Mouse (Mus musculus) CH12.LX (cell line): Measurements from ENCODE around the gene Mamdc2. TPM values are rescaled to one million over a fixed set of nuclear protein-coding genes. Genes with fewer than 3 reads are reported as not detected.

Experiments
- DNase-seq: peaks from one replicate; pipeline ENCODE4 v3.0.0-alpha.2; 2013; ENCODE audit errors: extremely low read depth
- H3K27ac ChIP-seq: 2 replicates; pipeline ENCODE4 v1.5.1; 2012; ENCODE audit warnings: low read depth, mild to moderate bottlenecking, control low read depth, moderate library complexity; ENCODE audit not compliant: insufficient read depth
- H3K27me3 ChIP-seq: replicated peaks from 2 replicates; pipeline ENCODE3; 2012; ENCODE audit warnings: inconsistent platforms
- H3K36me3 ChIP-seq, 2 experiments: replicated peaks in 1 of 2; 2 replicates each; pipeline versions ENCODE3 to v1.6.1; 2012; ENCODE audit warnings: inconsistent platforms in 1 of 2, low read length in 1 of 2, mild to moderate bottlenecking in 1 of 2, mixed read lengths in 1 of 2, moderate library complexity in 1 of 2; ENCODE audit not compliant: control insufficient read depth in 1 of 2, insufficient read depth in 1 of 2
- H3K4me1 ChIP-seq, 2 experiments: 2 replicates each; pipeline ENCODE4 v1.6.1; 2012; ENCODE audit warnings: inconsistent platforms in 1 of 2, moderate library complexity in 1 of 2; ENCODE audit not compliant: insufficient read depth in 2 of 2, control insufficient read depth in 1 of 2
- H3K4me2 ChIP-seq: 2 replicates; pipeline ENCODE4 v1.6.1; 2012; ENCODE audit warnings: low read depth, mild to moderate bottlenecking, control low read depth; ENCODE audit not compliant: poor library complexity, insufficient read depth, severe bottlenecking
- H3K4me3 ChIP-seq, 3 experiments: fragments of 150-350 bp in 1 of 3; sonication (generic) in 1 of 3; replicated peaks in 1 of 3; 2 replicates each; pipeline versions ENCODE3 to v1.5.1; 2011 to 2012; ENCODE audit warnings: low read depth in 2 of 3, low read length in 2 of 3, mild to moderate bottlenecking in 2 of 3, moderate library complexity in 2 of 3, control low read depth in 1 of 3, improper control_type of control experiment in 1 of 3, inconsistent platforms in 1 of 3, mixed read lengths in 1 of 3; ENCODE audit not compliant: poor library complexity in 1 of 3
- H3K79me2 ChIP-seq: replicated peaks from 2 replicates; pipeline ENCODE4 v1.6.1; 2012; ENCODE audit warnings: mild to moderate bottlenecking, moderate library complexity; ENCODE audit not compliant: control insufficient read depth, poor library complexity, insufficient read depth, severe bottlenecking; ENCODE audit errors: extremely low read depth
- H3K9ac ChIP-seq: 2 replicates; pipeline ENCODE4 v1.6.1; 2012; ENCODE audit warnings: low read depth, mild to moderate bottlenecking, control low read depth, moderate library complexity; ENCODE audit not compliant: insufficient read depth
- H3K9me3 ChIP-seq: replicated peaks from 2 replicates; pipeline ENCODE3; 2012; ENCODE audit warnings: low read length, inconsistent platforms, mixed read lengths
- CHD1 ChIP-seq: IDR thresholded peaks from 2 replicates; pipeline ENCODE4 v1.6.1; 2012; ENCODE audit warnings: low read depth, low read length, improper control_type of control experiment, inconsistent platforms
- CTCF ChIP-seq, 2 experiments: IDR thresholded peaks in 1 of 2; conservative IDR thresholded peaks in 1 of 2; 2 replicates each; pipeline ENCODE4 v1.5.1; 2011 to 2012; ENCODE audit warnings: low read depth in 2 of 2, low read length in 2 of 2, improper control_type of control experiment in 1 of 2, inconsistent platforms in 1 of 2, mild to moderate bottlenecking in 1 of 2, moderate library complexity in 1 of 2
- E2F4 ChIP-seq: IDR thresholded peaks from 2 replicates; pipeline ENCODE4 v1.6.1; 2011; ENCODE audit warnings: low read depth, low read length, improper control_type of control experiment; ENCODE audit not compliant: insufficient replicate concordance
- ELF1 ChIP-seq: IDR thresholded peaks from 2 replicates; pipeline ENCODE4 v1.6.1; 2014; ENCODE audit warnings: low read depth, mild to moderate bottlenecking, inconsistent platforms, low read length, improper control_type of control experiment
- GABPA ChIP-seq: IDR thresholded peaks from 2 replicates; pipeline ENCODE4 v1.6.1; 2012; ENCODE audit warnings: low read depth, low read length, improper control_type of control experiment, inconsistent platforms; ENCODE audit not compliant: insufficient replicate concordance
- HCFC1 ChIP-seq: IDR thresholded peaks from 2 replicates; pipeline ENCODE4 v1.6.1; 2012; ENCODE audit warnings: low read depth, mild to moderate bottlenecking, inconsistent platforms, low read length, improper control_type of control experiment
- IRF4 ChIP-seq: IDR thresholded peaks from 2 replicates; pipeline ENCODE4 v1.6.1; 2014; ENCODE audit warnings: low read depth, mild to moderate bottlenecking, inconsistent platforms, low read length, improper control_type of control experiment
- JUN ChIP-seq: IDR thresholded peaks from 2 replicates; pipeline ENCODE4 v1.6.1; 2011; ENCODE audit warnings: low read depth, mild to moderate bottlenecking, low read length, improper control_type of control experiment, moderate library complexity; ENCODE audit not compliant: insufficient read depth
- JUND ChIP-seq: conservative IDR thresholded peaks from 2 replicates; pipeline ENCODE4 v1.6.1; 2011; ENCODE audit warnings: low read depth, low read length, improper control_type of control experiment
- MAFK ChIP-seq: IDR thresholded peaks from 2 replicates; pipeline ENCODE4 v1.6.1; 2011; ENCODE audit warnings: low read length, improper control_type of control experiment; ENCODE audit not compliant: insufficient replicate concordance
- NELFE ChIP-seq: IDR thresholded peaks from 2 replicates; pipeline ENCODE4 v1.6.1; 2011; ENCODE audit warnings: low read depth, low read length, improper control_type of control experiment
- NRF1 ChIP-seq: IDR thresholded peaks from 2 replicates; pipeline ENCODE4 v1.6.1; 2014; ENCODE audit warnings: low read depth, mild to moderate bottlenecking, inconsistent platforms, low read length, improper control_type of control experiment, moderate library complexity
- PAX5 ChIP-seq: IDR thresholded peaks from 2 replicates; pipeline ENCODE4 v1.6.1; 2012; ENCODE audit warnings: low read length, inconsistent platforms, mixed read lengths
- SIN3A ChIP-seq: IDR thresholded peaks from 2 replicates; pipeline ENCODE4 v1.6.1; 2012; ENCODE audit warnings: low read length, improper control_type of control experiment, inconsistent platforms
- SMC3 ChIP-seq: IDR thresholded peaks from 2 replicates; pipeline ENCODE4 v1.6.1; 2011; ENCODE audit warnings: low read depth, low read length, improper control_type of control experiment
- TCF12 ChIP-seq: IDR thresholded peaks from 2 replicates; pipeline ENCODE4 v1.6.1; 2014; ENCODE audit warnings: low read depth, mild to moderate bottlenecking, inconsistent platforms, low read length, improper control_type of control experiment
- ZC3H11A ChIP-seq: IDR thresholded peaks from 2 replicates; pipeline ENCODE4 v1.6.1; 2012; ENCODE audit warnings: low read depth, mild to moderate bottlenecking, inconsistent platforms, low read length, improper control_type of control experiment
- ZNF384 ChIP-seq: IDR thresholded peaks from 2 replicates; pipeline ENCODE4 v1.6.1; 2012; ENCODE audit warnings: low read depth, low read length, improper control_type of control experiment, inconsistent platforms
- dilution Hi-C: fragments of 300-500 bp; cut with MboI; formaldehyde crosslinking; loops from 2 replicates; pipeline ENCODE4 v1.14.3; 2020; ENCODE audit warnings: low sequenced_read_pairs; ENCODE audit not compliant: extremely low pct_unique_long_range_greater_than_20kb, extremely low pct_ligation_motif_present
- in situ Hi-C: fragments of 300-500 bp; cut with MboI; formaldehyde crosslinking; loops from 3 replicates; pipeline ENCODE4 v1.14.3; 2019; ENCODE audit warnings: low sequenced_read_pairs, low pct_ligation_motif_present, low pct_unique_long_range_greater_than_20kb, mixed read lengths
- polyA plus RNA-seq: library from polyadenylated mRNA; unstranded; fragments of >175 nt; gene quantifications from 2 replicates; pipeline ENCODE4 v1.2.1, GENCODE M21; 2012; ENCODE audit warnings: low read depth; ENCODE audit not compliant: insufficient read length
- total RNA-seq, 2 experiments: library from RNA; depleted of rRNA; stranded (reverse); fragments of 300-350 nt in 1 of 2; fragments of >200 nt in 1 of 2; gene quantifications; 2 replicates each; pipeline ENCODE4 v1.2.3; 2012 to 2014

Gene Mamdc2
- total and polyA plus RNA-seq, 3 experiments = 0.08 to 0.67 (median 0.17) TPM

GRCm38 (mm10) chr19:23410800-23411199, 37.4 kb downstream of the Mamdc2 start:
- H3K79me2 ChIP-seq = no peaks in the 10 kb centered on the region
- no peak overlapping the region for H3K4me2 ChIP-seq
- no peaks in the 10 kb centered on the region for H3K27me3 ChIP-seq
- no peak overlapping the region for H3K9ac ChIP-seq
- dilution Hi-C loops = no loop called here
- no peaks in the 10 kb centered on the region for H3K36me3 ChIP-seq
- no peak overlapping the region for H3K4me3 ChIP-seq
- no peak for DNase-seq
- TF ChIP-seq MAFK = no peak
- TF ChIP-seq, all 38 proteins: peak for 0
- in situ Hi-C loops = no loop called here
- no peaks in the 10 kb centered on the region for H3K4me1 ChIP-seq
- H3K27ac ChIP-seq = no peak overlapping the region
- no peaks in the 10 kb centered on the region for H3K9me3 ChIP-seq

- Histone ChIP-seq H3K4me1 (peaks cover under 1% of the 10 kb centered on the region in 2 experiments; a peak in 1 of 4 replicates), H3K36me3 (no peaks in the 10 kb centered on the region), H3K4me3 (no peak overlapping the region)
- dilution Hi-C loops = no loop called here
- TF ChIP-seq ZNF384 = no peak
- no peak for TF ChIP-seq NELFE
- TF ChIP-seq TCF12 = no peak
- no peak for TF ChIP-seq IRF4
- no peak for TF ChIP-seq PAX5
- TF ChIP-seq E2F4 = no peak
- no peak for TF ChIP-seq GABPA
- TF ChIP-seq JUND = no peak
- TF ChIP-seq JUN = no peak
- no peak for TF ChIP-seq NRF1
- TF ChIP-seq MAFK = no peak
- TF ChIP-seq SMC3 = no peak
- no peak for TF ChIP-seq HCFC1
- TF ChIP-seq, all 38 proteins: peak for 0
- no peak for DNase-seq
- H3K27me3 ChIP-seq = no peaks in the 10 kb centered on the region
- H3K4me2 ChIP-seq = no peak overlapping the region
- in situ Hi-C loops = no loop called here
- no peaks in the 10 kb centered on the region for H3K79me2 ChIP-seq
- H3K27ac ChIP-seq = no peak overlapping the region
- no peaks in the 10 kb centered on the region for H3K9me3 ChIP-seq
- H3K9ac ChIP-seq = no peak overlapping the region
These were observed 37.9 kb downstream of the Mamdc2 start for GRCm38 (mm10) chr19:23410328-23410727.

GRCm38 (mm10) chr19:23401469-23402135, 46.6 kb downstream of the Mamdc2 start:
- no peaks in the 10 kb centered on the region for H3K9me3 ChIP-seq
- H3K36me3 ChIP-seq = no peaks in the 10 kb centered on the region
- no peak overlapping the region for H3K9ac ChIP-seq
- H3K27me3 ChIP-seq = no peaks in the 10 kb centered on the region
- in situ Hi-C loops = no loop called here
- dilution Hi-C loops = no loop called here
- H3K79me2 ChIP-seq = no peaks in the 10 kb centered on the region
- no peak for DNase-seq
- no peak for TF ChIP-seq ZNF384
- no peak for TF ChIP-seq SIN3A
- TF ChIP-seq CTCF (conservative IDR thresholded peaks at IDR 0.05 in 1 of 2, IDR thresholded peaks at IDR 0.05 in 1 of 2; ENCODE audit: low read depth in 2 of 2, low read length in 2 of 2) = no peak
- TF ChIP-seq JUN = no peak
- no peak for TF ChIP-seq ELF1
- no peak for TF ChIP-seq GABPA
- no peak for TF ChIP-seq CHD1
- no peak for TF ChIP-seq ZC3H11A
- no peak overlapping the region for H3K4me3 ChIP-seq
- H3K27ac ChIP-seq = no peak overlapping the region
- peaks cover 3 to 11% of the 10 kb centered on the region in 2 experiments; a peak in 3 of 4 replicates for H3K4me1 ChIP-seq
- H3K4me2 ChIP-seq = no peak overlapping the region
